Mouse (Mus musculus) stomach, embryonic 16.5 days (tissue): ENCODE data around the gene Tbcd. TPM values are rescaled to one million over a fixed set of nuclear protein-coding genes. Genes with fewer than 3 reads are reported as not detected.
A peak's percentile ranks its signal among the peaks of the same experiment; 100 is the strongest.

Source experiments
- ATAC-seq: fragments of 200-750 bp; cut with Nextera tagmentation; 2 replicates; pipeline ENCODE4 v1.8.0; 2017; ENCODE audit warnings: moderate number of reproducible peaks, moderate TSS enrichment; ENCODE audit not compliant: insufficient read depth, low FRiP score
- H3K27ac ChIP-seq: fragments of 300-500 bp; sonication (generic); 2 replicates; pipeline ENCODE4 v1.5.1; 2014; ENCODE audit warnings: low read length
- H3K27me3 ChIP-seq: fragments of 300-500 bp; sonication (generic); 2 replicates; pipeline ENCODE4 v1.6.1; 2014; ENCODE audit warnings: low read length, control low read depth, mixed read lengths; ENCODE audit not compliant: control insufficient read depth, insufficient read depth
- H3K36me3 ChIP-seq: fragments of 300-500 bp; sonication (generic); 2 replicates; pipeline ENCODE4 v1.6.1; 2014; ENCODE audit warnings: low read length; ENCODE audit not compliant: control insufficient read depth, insufficient read depth
- H3K4me1 ChIP-seq: fragments of 300-500 bp; sonication (generic); 2 replicates; pipeline ENCODE4 v1.6.1; 2014; ENCODE audit warnings: low read length, control low read depth, mixed read lengths; ENCODE audit not compliant: control insufficient read depth, insufficient read depth
- H3K4me2 ChIP-seq: fragments of 300-500 bp; sonication (generic); 2 replicates; pipeline ENCODE4 v1.6.1; 2014; ENCODE audit warnings: low read depth, low read length, mixed read lengths
- H3K4me3 ChIP-seq: fragments of 300-500 bp; sonication (generic); replicated peaks from 2 replicates; pipeline ENCODE4 v1.5.1; 2014; ENCODE audit warnings: mild to moderate bottlenecking, low read length
- H3K9ac ChIP-seq: fragments of 300-500 bp; sonication (generic); 2 replicates; pipeline ENCODE4 v1.6.1; 2014; ENCODE audit warnings: low read length
- H3K9me3 ChIP-seq: fragments of 300-500 bp; sonication (generic); replicated peaks from 2 replicates; pipeline ENCODE4 v1.6.1; 2016; ENCODE audit warnings: low read length, control low read depth; ENCODE audit not compliant: control insufficient read depth
- WGBS: fragments of 180-500 bp; shearing (Covaris S2); extraction: QIAGEN DNeasy Blood & Tissue Kit; methylation state at CpG from one replicate; pipeline ENCODE4 v1.1.7; 2014; 5-methylcytosine and 5-hydroxymethylcytosine counted together
- polyA plus RNA-seq: library from polyadenylated mRNA; unstranded; fragments of >200 nt; fragmentation: Nextera tagmentation; extraction: Ambion mirVana; gene quantifications from 2 replicates; pipeline ENCODE4 v1.2.1, GENCODE M21; 2015

The Tbcd gene
- polyA plus RNA-seq, 1 experiment from 2014 or later = 42.2 TPM

DNA sequence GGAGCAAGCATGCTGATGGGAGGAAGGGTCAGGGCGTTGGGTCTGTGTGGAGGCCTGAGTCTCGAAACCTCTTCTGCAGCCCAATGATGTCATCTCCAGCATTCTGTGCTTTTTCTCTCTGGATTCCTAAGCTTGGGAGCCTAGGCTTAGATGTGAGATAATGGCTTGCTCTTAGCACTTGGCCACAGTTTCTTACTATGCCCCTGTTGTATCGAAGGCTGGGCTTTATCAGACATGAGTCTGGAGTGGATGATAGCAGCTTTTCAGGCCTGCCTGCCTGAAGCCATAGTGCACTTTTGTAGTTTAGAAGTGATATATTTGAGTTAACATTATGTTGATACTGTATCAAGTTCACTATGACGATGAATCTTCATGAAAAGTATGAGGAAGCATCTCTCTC is 49.8 kb downstream of the Tbcd start:
- no peak for ATAC-seq
- H3K36me3 ChIP-seq = peaks cover 5% of the 10 kb centered on the region; the same call in 1 of the 2 replicates
- H3K4me1 ChIP-seq = no peaks in the 10 kb centered on the region
- H3K9me3 ChIP-seq = no peaks in the 10 kb centered on the region
- no peak overlapping the region for H3K27ac ChIP-seq
- no peaks in the 10 kb centered on the region for H3K27me3 ChIP-seq
- no peak overlapping the region for H3K4me2 ChIP-seq
- 84% methylated on average over 4 of the region's 4 CpGs for WGBS
- no peak overlapping the region for H3K4me3 ChIP-seq
- no peak overlapping the region for H3K9ac ChIP-seq

DNA sequence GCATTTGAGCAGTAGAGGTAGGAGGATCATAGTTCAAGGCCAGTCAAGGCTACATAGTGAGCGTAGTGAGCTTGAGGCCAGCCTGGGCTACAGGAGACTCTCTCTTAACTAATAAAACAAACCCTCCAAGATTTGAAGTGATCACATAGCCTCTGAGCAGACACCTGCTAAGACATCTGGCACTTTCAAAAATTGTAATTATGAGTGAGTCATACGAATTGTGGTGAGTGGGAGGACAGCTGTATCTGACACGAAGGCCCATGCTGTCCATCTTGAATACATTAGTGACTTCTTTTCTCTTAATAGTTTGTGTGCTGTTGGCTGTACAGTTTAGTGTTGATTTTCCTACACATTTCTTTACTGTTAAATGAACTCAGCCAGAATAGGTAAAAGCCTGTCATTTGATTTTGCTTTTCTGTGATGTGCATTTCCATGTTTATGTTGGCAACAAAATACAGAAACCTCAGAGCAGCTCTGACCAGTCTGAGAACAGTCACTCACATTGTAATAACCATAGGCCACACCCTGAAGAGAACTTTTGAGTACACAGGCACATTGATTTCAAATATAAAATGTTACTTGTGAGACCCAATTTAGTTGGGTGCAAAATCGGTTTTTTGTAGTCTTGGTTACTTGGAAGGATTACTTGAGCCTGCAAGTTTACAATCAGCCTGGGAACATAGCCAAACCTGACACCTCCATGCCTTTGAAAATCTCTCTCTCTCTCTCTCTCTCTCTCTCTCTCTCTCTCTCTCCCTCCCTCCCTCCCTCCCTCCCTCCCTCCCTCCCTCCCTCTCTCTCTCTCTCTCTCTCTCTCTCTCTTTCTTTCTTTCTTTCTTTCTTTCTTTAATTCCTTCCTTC is 50.5 kb downstream of the Tbcd start:
- WGBS = 72% methylated on average over 4 of the region's 4 CpGs
- Histone ChIP-seq H3K9me3 (no peaks in the 10 kb centered on the region), H3K9ac (no peak overlapping the region), H3K36me3 (peaks cover 5% of the 10 kb centered on the region; the same call in 1 of the 2 replicates), H3K27ac (no peak overlapping the region), H3K4me3 (no peak overlapping the region), H3K27me3 (no peaks in the 10 kb centered on the region), H3K4me2 (no peak overlapping the region), H3K4me1 (no peaks in the 10 kb centered on the region)
- no peak for ATAC-seq

DNA sequence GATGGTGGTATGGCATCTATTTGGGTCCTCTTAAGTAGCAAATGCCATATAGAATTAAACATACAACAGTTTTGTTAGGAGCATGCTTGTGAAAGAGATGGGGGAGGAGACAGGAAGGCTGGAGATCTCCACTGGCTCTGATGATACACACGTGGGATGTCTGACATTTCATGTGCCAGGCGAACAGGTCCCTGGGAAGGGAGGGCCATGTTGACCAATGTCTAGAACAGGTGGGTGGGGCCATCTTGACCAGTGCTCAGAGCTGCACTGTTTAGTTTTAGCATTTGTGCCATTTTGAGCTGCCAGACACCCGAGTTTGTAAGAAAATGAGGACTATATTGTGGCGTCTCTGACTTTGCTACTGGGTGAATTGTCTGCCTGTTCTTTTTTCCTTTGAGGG is 56.7 kb downstream of the Tbcd start:
- Histone ChIP-seq H3K4me3 (no peak overlapping the region), H3K4me1 (no peaks in the 10 kb centered on the region; the same call in 1 of the 2 replicates), H3K4me2 (no peak overlapping the region), H3K9ac (no peak overlapping the region), H3K36me3 (peaks cover 5% of the 10 kb centered on the region; the same call in 1 of the 2 replicates), H3K9me3 (no peaks in the 10 kb centered on the region), H3K27me3 (no peaks in the 10 kb centered on the region), H3K27ac (no peak overlapping the region)
- 67% methylated on average over 4 of the region's 4 CpGs for WGBS
- ATAC-seq = no peak

DNA sequence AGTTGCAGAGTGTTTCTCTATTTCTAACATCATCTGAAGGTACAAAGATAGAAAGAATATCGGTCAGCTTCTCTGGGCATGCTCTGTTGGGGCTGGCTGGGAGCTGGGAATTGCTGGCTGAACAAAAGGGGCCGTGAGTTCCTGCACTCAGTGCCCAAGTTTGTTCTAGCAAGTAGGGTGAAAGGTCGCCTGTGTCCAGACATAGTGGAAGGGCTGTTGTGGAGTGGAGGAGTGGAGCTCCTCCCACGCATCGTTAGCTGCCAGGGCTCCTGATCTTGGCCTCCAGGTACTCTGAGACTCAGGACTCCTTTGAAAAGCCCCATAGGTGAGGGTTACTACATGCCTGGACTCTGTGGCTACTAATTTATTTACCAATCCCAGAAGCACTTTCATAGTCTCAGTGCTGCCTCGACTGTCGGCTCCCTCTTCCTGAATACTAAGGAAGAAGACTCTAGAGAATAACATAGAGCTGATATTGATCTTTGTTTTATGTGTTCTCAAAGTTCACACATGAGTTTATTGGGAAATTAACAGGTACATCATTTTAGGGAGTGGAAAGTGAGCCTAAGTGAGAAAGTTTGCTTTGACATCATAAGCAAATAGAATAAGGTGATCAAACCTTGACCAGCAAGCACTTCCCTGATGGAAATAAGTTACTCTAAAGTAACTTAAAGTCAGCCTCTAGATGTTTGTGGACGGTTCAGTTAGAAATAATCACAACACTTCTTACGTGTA is 58.9 kb downstream of the Tbcd start:
- H3K36me3 ChIP-seq = no peaks in the 10 kb centered on the region
- no peaks in the 10 kb centered on the region for H3K27me3 ChIP-seq
- no peaks in the 10 kb centered on the region for H3K9me3 ChIP-seq
- H3K9ac ChIP-seq = no peak overlapping the region
- WGBS = 60% methylated on average over 9 of the region's 9 CpGs
- no peaks in the 10 kb centered on the region; the same call in 1 of the 2 replicates for H3K4me1 ChIP-seq
- no peak overlapping the region for H3K4me2 ChIP-seq
- no peak overlapping the region for H3K27ac ChIP-seq
- no peak for ATAC-seq
- H3K4me3 ChIP-seq = no peak overlapping the region

DNA sequence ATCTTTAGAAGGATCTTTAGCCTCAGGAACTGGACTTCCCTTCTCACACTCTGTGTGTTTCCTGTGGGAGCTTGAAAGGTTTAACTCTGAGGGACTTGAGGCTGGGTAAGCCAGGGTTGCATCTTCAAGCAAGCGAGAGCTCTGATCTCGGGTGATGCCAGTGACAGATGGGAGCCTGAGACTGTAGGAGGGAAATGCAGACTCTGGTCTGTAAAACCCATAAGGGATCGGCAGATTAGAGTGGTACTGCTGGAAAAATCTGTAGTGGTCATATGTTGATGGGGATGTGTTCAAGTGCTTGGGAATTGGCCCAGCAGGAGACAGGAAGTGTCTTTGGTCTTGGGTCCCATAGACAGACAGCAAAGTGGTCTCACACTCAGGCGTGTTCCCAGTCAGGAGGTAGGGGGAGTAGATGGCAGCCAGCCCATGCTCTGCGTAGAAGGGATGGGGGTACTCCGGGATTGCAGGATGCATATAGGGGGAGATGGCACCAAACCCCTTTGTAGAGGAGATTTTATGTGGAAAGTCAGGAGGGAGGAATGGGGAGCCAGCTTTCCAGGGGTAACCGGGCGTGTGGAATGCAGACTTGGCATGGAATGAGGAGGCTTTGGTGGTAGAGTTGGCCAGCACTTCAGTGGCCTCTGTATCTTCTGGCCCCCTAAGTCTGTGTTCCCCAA is 61.3 kb downstream of the Tbcd start:
- WGBS = 87% methylated on average over 8 of the region's 8 CpGs

DNA sequence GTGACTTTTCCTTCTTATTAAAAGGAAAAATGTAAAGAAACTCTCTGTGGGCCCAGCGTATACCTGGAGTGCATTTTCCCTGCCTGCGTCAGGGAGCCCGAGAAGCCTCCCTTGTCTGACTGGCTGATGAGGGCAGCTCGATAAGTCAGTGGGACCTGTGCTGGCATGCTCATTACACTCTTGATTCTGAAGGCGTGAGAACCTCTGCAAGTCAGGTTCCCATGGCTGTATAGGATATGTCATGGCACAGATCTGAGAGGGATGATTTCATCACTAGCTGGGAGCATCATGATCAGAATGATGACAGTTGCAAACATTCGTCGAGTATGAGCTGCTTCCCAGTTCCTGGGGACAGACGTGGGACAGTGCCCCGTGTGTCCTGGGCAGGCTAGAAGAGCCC is 64.2 kb downstream of the Tbcd start:
- Histone ChIP-seq H3K4me2 (peak overlapping the region; percentile 36; the same call in 1 of the 2 replicates), H3K27me3 (no peaks in the 10 kb centered on the region), H3K27ac (peak overlapping the region; percentile 84), H3K4me1 (peaks cover 14% of the 10 kb centered on the region; the same call in 1 of the 2 replicates), H3K4me3 (no peak overlapping the region; the same call in 1 of the 2 replicates), H3K9ac (0 out of 2 replicates have a peak overlapping the region, but pooled peaks have one; percentile 28), H3K36me3 (no peaks in the 10 kb centered on the region), H3K9me3 (no peaks in the 10 kb centered on the region)
- 70% methylated on average over 9 of the region's 9 CpGs for WGBS
- ATAC-seq = 0 out of 2 replicates have a peak, but pooled peaks have one; percentile 19

More for the DNA sequence above, 61.3 kb downstream of the Tbcd start:
- no peak overlapping the region for H3K4me2 ChIP-seq
- H3K9ac ChIP-seq = no peak overlapping the region
- H3K9me3 ChIP-seq = no peaks in the 10 kb centered on the region
- H3K36me3 ChIP-seq = no peaks in the 10 kb centered on the region
- H3K27ac ChIP-seq = no peak overlapping the region
- no peak for ATAC-seq
- no peak overlapping the region for H3K4me3 ChIP-seq
- H3K4me1 ChIP-seq = peaks cover 14% of the 10 kb centered on the region; the same call in 1 of the 2 replicates
- no peaks in the 10 kb centered on the region for H3K27me3 ChIP-seq

DNA sequence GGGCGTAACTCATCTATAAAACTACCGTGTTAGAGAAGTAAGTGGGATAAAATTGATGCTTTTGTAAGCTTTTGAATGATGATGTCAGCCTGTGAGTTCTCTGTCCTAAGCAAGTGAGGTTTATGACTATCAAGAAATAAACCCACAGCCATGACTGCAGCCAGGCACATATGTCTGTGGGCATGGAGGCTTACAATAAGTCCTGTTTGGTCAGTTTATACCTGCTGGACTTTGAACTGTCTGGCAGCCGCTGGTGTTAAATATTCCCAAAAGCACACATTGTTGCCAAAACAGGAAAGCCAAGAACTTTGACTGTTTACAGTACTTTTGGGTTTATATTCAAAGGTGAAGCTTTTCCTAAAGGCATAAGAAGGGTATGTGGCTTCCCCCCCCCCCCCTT is 65.2 kb downstream of the Tbcd start:
- Histone ChIP-seq H3K9ac (no peak overlapping the region), H3K36me3 (no peaks in the 10 kb centered on the region), H3K4me2 (peak overlapping the region; percentile 36), H3K4me3 (peak overlapping the region; percentile 29), H3K4me1 (peaks cover 14% of the 10 kb centered on the region; the same call in 1 of the 2 replicates), H3K27me3 (no peaks in the 10 kb centered on the region), H3K9me3 (no peaks in the 10 kb centered on the region), H3K27ac (peak overlapping the region; percentile 84)
- WGBS = 55% methylated on average over 3 of the region's 3 CpGs
- ATAC-seq = peak; percentile 57; the same call in 1 of the 2 replicates

DNA sequence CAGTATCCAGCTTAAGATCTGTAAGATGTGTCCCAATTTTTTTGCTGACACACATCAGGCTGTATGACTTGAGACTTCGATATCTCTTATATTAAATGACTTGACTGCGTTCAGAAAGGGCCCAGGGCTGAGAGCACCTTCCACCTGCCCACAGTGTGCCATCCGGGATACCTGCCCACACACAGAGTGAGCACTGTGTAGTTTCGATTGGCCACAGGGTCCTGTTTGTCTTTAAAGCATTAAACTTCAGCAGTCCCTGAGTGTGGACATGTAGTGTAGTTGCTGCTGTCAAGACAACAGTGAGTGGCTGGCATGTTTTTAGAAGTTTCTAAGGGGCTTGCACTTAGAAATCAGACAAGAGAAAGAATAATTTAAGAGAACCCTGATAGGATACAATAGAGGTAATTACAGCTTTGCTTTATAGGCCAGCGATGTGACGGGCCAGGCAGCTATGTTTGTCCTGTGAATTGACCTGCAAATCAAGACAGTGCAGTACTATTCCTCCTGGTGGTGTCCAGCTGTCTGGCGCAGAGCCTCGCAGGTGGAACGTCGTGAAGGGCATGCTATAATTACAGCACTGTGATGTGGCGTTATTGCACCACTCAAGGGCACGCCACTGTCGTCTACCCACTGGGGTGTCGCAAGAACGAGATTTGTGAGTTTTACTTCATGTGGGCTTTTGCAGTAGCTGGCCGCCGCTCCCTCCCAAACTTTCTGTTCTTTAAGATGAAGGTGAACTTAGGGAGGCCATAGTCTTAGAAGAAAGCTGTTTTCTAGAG is 66.1 kb downstream of the Tbcd start:
- Histone ChIP-seq H3K4me2 (peak overlapping the region; percentile 36), H3K9ac (peak overlapping the region; percentile 43), H3K27me3 (no peaks in the 10 kb centered on the region), H3K9me3 (no peaks in the 10 kb centered on the region), H3K4me1 (peaks cover 14% of the 10 kb centered on the region; the same call in 1 of the 2 replicates), H3K36me3 (no peaks in the 10 kb centered on the region), H3K4me3 (peak overlapping the region; percentile 29), H3K27ac (peak overlapping the region; percentile 84)
- no peak for ATAC-seq
- 74% methylated on average over 17 of the region's 17 CpGs for WGBS
